Comparison of ENCODE assay signal across 11 mouse cellular contexts in the genomic region with DNA sequence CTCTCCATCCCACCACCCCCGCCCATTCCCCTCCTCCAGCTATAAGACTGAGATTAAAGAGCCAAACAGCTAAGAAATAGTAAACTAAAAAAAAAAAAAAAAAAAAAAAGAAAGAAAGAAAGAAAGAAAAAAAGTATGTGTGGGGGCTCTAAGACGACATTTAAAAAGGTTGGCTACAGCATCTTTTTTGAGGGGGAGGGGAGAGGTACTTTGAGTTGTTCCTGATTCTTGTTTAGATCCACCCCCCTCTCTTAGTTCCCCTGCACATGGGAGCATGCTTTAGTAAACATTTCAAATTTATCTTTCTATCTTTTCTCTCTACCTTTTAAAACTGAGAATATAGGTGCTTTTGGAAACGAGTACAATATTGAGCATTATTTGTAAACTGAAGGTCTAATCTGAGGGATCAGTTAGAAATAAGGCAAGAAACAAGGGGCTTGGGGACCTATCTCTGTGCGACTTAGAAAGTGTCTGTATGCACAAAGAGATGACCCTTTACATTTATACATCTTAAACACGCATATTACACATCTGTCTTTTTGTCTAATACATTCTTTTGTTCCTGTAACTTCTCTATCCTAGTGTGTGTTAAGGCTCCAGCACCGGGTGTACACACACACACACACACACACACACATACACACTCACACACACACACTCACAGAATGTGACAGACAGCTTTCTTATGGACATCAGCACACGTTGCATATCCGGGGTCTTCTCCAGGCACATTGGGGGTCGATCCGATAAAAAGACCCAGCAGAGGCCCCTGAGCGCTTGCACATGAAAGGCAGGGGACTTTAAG. TPM values are rescaled to one million over a fixed set of nuclear protein-coding genes. Genes with fewer than 3 reads are reported as not detected.
DNase-seq lines count a peak whose midpoint lies in the region; ATAC-seq lines count a peak whose summit lies in the region.
"Had no signal": no experiment of that assay in that cellular context is flagged by ENCODE, and none has a peak within 500 bp of the region (broad histone marks: within the 10 kb centered on the region; RNA-seq: fewer than 3 reads in every experiment).

No protein-coding gene starts in this region.

- H3K9ac ChIP-seq in heart, embryonic 12.5 days, result peak overlapping the region; percentile 68
- peak overlapping the region; percentile 64 for H3K9ac ChIP-seq in embryonic facial prominence, embryonic 13.5 days
- no peak overlapping the region for H3K9ac ChIP-seq in midbrain, embryonic 16.5 days (ENCODE audit: low read depth, low read length)

- no peak for DNase-seq in heart, postnatal 25 days (ENCODE audit: low spot score)
- peak; percentile 28 for DNase-seq in induced T-regulatory cell, adult 2 months (ENCODE audit: low read depth)
- no peak for DNase-seq in adrenal gland, postnatal 10 days
- no peak for DNase-seq in adrenal gland, postnatal 25 days
- no peak for DNase-seq in cerebellum, adult 11-12 months
- DNase-seq: thymus, adult 18-20 months had no signal

- H3K9me3 ChIP-seq in heart, embryonic 12.5 days (replicated peaks), result no peaks in the 10 kb centered on the region
- H3K9me3 ChIP-seq in embryonic facial prominence, embryonic 13.5 days, result no peaks in the 10 kb centered on the region
- no peaks in the 10 kb centered on the region for H3K9me3 ChIP-seq in midbrain, embryonic 16.5 days (replicated peaks; ENCODE audit: control insufficient read depth, low read length, poor library complexity, severe bottlenecking)

- H3K4me1 ChIP-seq in heart, embryonic 12.5 days (replicated peaks), result peaks cover 24% of the 10 kb centered on the region
- H3K4me1 ChIP-seq in embryonic facial prominence, embryonic 13.5 days, result peaks cover 38% of the 10 kb centered on the region
- H3K4me1 ChIP-seq in midbrain, embryonic 16.5 days (ENCODE audit: control insufficient read depth, insufficient read depth, low read length), result peaks cover 32% of the 10 kb centered on the region

- no peak for ATAC-seq in heart, embryonic 12.5 days (ENCODE audit: insufficient number of reproducible peaks, low FRiP score)
- no peak for ATAC-seq in embryonic facial prominence, embryonic 13.5 days (ENCODE audit: insufficient number of reproducible peaks, insufficient read depth, low FRiP score, low TSS enrichment, low read depth)
- no peak for ATAC-seq in midbrain, embryonic 16.5 days

- WGBS in heart, embryonic 12.5 days, result 29% methylated on average over 11 of the region's 11 CpGs
- 11% methylated on average over 11 of the region's 11 CpGs for WGBS in embryonic facial prominence, embryonic 13.5 days
- 9% methylated on average over 11 of the region's 11 CpGs for WGBS in midbrain, embryonic 16.5 days

- H3K4me2 ChIP-seq in heart, embryonic 12.5 days, result peak overlapping the region; percentile 81
- peak overlapping the region; percentile 71 for H3K4me2 ChIP-seq in embryonic facial prominence, embryonic 13.5 days
- H3K4me2 ChIP-seq in midbrain, embryonic 16.5 days (ENCODE audit: low read length), result peak overlapping the region; percentile 81

- no peaks in the 10 kb centered on the region for H3K27me3 ChIP-seq in heart, embryonic 12.5 days (replicated peaks)
- no peaks in the 10 kb centered on the region for H3K27me3 ChIP-seq in embryonic facial prominence, embryonic 13.5 days
- H3K27me3 ChIP-seq in midbrain, embryonic 16.5 days (ENCODE audit: control insufficient read depth, insufficient read depth, low read depth, low read length), result no peaks in the 10 kb centered on the region

- peak overlapping the region; percentile 99; the same call in 1 of the 2 replicates for H3K27ac ChIP-seq in heart, embryonic 12.5 days (ENCODE audit: poor library complexity, severe bottlenecking)
- H3K27ac ChIP-seq in embryonic facial prominence, embryonic 13.5 days, result peak overlapping the region; percentile 100
- H3K27ac ChIP-seq in midbrain, embryonic 16.5 days (ENCODE audit: low read length), result no peak overlapping the region; the same call in 1 of the 2 replicates

- no peaks in the 10 kb centered on the region for H3K36me3 ChIP-seq in heart, embryonic 12.5 days
- H3K36me3 ChIP-seq in embryonic facial prominence, embryonic 13.5 days, result no peaks in the 10 kb centered on the region
- H3K36me3 ChIP-seq in midbrain, embryonic 16.5 days (ENCODE audit: control insufficient read depth, insufficient read depth, low read length), result no peaks in the 10 kb centered on the region

- intact Hi-C loops in heart, postnatal 25 days (cut with DNase I), result loop anchor here (10.0 kb wide), 1 partner anchor 534 kb away; no protein-coding TSS in a partner anchor

- H3K4me3 ChIP-seq in heart, embryonic 12.5 days, result peak overlapping the region; percentile 94
- H3K4me3 ChIP-seq in embryonic facial prominence, embryonic 13.5 days, result peak overlapping the region; percentile 95
- peak overlapping the region; percentile 14 for H3K4me3 ChIP-seq in midbrain, embryonic 16.5 days (ENCODE audit: low read depth, low read length)

RNA-seq across cellular contexts. Expression of gene Skida1, which starts 2.4 kb away (rescaled TPM):
- 7.7 and 8.8 TPM in 2 replicates for polyA plus RNA-seq in heart, embryonic 12.5 days (2016; fragmentation: Nextera tagmentation; extraction: Ambion mirVana)
- 1 to 10 TPM; 3.3 to 4.0 TPM for total RNA-seq in heart, postnatal 25 days (2021)
- 8.3 and 9.8 TPM in 2 replicates for polyA plus RNA-seq in embryonic facial prominence, embryonic 13.5 days (2015; fragmentation: Nextera tagmentation; extraction: Ambion mirVana)
- polyA plus RNA-seq in midbrain, embryonic 16.5 days (2015; fragmentation: Nextera tagmentation; extraction: Ambion mirVana), result 5.0 and 7.4 TPM in 2 replicates
- 1 to 10 TPM; 3.5 to 4.9 TPM for total RNA-seq in adrenal gland, postnatal 10 days (2021)
- 4.2 and 5.4 TPM in 2 replicates for total RNA-seq in adrenal gland, postnatal 25 days (2021)

RNA-seq across cellular contexts. Expression of gene Mllt10, which starts 3.8 kb away (rescaled TPM):
- polyA plus RNA-seq in heart, embryonic 12.5 days (2016; fragmentation: Nextera tagmentation; extraction: Ambion mirVana), result 36.3 and 37.1 TPM in 2 replicates
- total RNA-seq in heart, postnatal 25 days (2021), result 10 to 100 TPM; 32.6 to 35.1 TPM
- 67.2 and 73.6 TPM in 2 replicates for polyA plus RNA-seq in embryonic facial prominence, embryonic 13.5 days (2015; fragmentation: Nextera tagmentation; extraction: Ambion mirVana)
- 43.7 and 45.8 TPM in 2 replicates for polyA plus RNA-seq in midbrain, embryonic 16.5 days (2015; fragmentation: Nextera tagmentation; extraction: Ambion mirVana)
- total RNA-seq in adrenal gland, postnatal 10 days (2021), result 10 to 100 TPM; 35.1 to 44.5 TPM
- 59.0 and 68.1 TPM in 2 replicates for total RNA-seq in adrenal gland, postnatal 25 days (2021)

RNA-seq across cellular contexts. Expression of gene A930004D18Rik, which starts 13.7 kb away (rescaled TPM):
- polyA plus RNA-seq in heart, embryonic 12.5 days (2016; fragmentation: Nextera tagmentation; extraction: Ambion mirVana), result 14.8 and 18.3 TPM in 2 replicates
- 1 to 10 TPM; 3.5 to 3.8 TPM for total RNA-seq in heart, postnatal 25 days (2021)
- 13.7 and 15.0 TPM in 2 replicates for polyA plus RNA-seq in embryonic facial prominence, embryonic 13.5 days (2015; fragmentation: Nextera tagmentation; extraction: Ambion mirVana)
- polyA plus RNA-seq in midbrain, embryonic 16.5 days (2015; fragmentation: Nextera tagmentation; extraction: Ambion mirVana), result 7.5 and 10.8 TPM in 2 replicates
- total RNA-seq in adrenal gland, postnatal 10 days (2021), result 1 to 10 TPM; 2.3 to 6.1 TPM
- 2.1 and 3.7 TPM in 2 replicates for total RNA-seq in adrenal gland, postnatal 25 days (2021)

RNA-seq across cellular contexts. Expression of gene H2al2a, which starts 54.5 kb away (rescaled TPM):
- polyA plus RNA-seq in heart, embryonic 12.5 days (2016; fragmentation: Nextera tagmentation; extraction: Ambion mirVana), result not detected in 2 replicates
- total RNA-seq in heart, postnatal 25 days (2021), result not detected
- not detected in 2 replicates for polyA plus RNA-seq in embryonic facial prominence, embryonic 13.5 days (2015; fragmentation: Nextera tagmentation; extraction: Ambion mirVana)
- not detected in 2 replicates for polyA plus RNA-seq in midbrain, embryonic 16.5 days (2015; fragmentation: Nextera tagmentation; extraction: Ambion mirVana)
- total RNA-seq in adrenal gland, postnatal 10 days (2021), result not detected
- not detected in 2 replicates for total RNA-seq in adrenal gland, postnatal 25 days (2021)
- total RNA-seq: adrenal gland, adult 2 months had no signal
- polyA plus RNA-seq: adrenal gland, adult 2 months; frontal cortex, adult 2 months had no signal

Comparison
In these comparisons a context has a peak if more than half of its experiments do, and no peak if none do; other contexts are left out.
1. H3K4me3 ChIP-seq: peak in every context shown above with its lines; median percentile 95 in embryonic facial prominence, embryonic 13.5 days; 94 in heart, embryonic 12.5 days; 14 in midbrain, embryonic 16.5 days.